Mouse (Mus musculus): ENCODE measurements around the gene Rabgap1l.

DNA sequence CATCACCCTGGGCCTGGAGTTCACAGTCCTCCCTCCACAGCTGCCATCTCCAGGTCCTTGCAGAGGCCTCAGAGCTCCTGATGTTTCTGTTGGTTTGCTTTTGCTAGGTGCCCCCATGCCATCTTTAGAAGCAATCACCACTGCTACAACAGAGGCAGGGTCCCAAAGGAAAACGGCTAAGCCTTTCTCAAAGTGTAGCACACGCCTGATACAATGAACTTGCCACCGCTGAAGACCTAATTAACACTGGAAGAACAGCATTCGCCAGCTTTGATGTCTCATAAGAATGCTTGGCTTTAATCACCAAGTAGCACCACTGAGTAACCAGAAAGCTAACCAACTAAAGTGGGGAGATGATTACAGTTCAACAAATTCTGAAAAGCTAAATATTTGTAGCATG is 226.6 kb downstream of the Rabgap1l start:
- TF ChIP-seq CTCF (IDR thresholded peaks at IDR 0.05; ENCODE audit: low read depth, low read length) = no peak
- no peak for TF ChIP-seq POLR2A (IDR thresholded peaks at IDR 0.05; ENCODE audit: borderline replicate concordance, low read depth, low read length)
